Comparison of ENCODE assay signal across 14 mouse cellular contexts in genomic region chr13:36620498-36621332, GRCm38 (mm10).
A peak's percentile ranks its signal among the peaks of the same experiment; 100 is the strongest.
DNase-seq lines count a peak whose midpoint lies in the region; ATAC-seq lines count a peak whose summit lies in the region.
"Had no signal": no experiment of that assay in that cellular context is flagged by ENCODE, and none has a peak within 500 bp of the region (broad histone marks: within the 10 kb centered on the region; RNA-seq: fewer than 3 reads in every experiment).

No protein-coding gene starts in this region.

- no peaks in the 10 kb centered on the region for H3K4me1 ChIP-seq in lung, embryonic 16.5 days (replicated peaks; ENCODE audit: control insufficient read depth, insufficient read depth, low read length)
- no peaks in the 10 kb centered on the region for H3K4me1 ChIP-seq in forebrain, embryonic 16.5 days (replicated peaks; ENCODE audit: control insufficient read depth, insufficient read depth, low read length)
- H3K4me1 ChIP-seq: heart, embryonic 13.5 days; hindbrain, embryonic 15.5 days had no signal

- H3K4me2 ChIP-seq in lung, embryonic 16.5 days (ENCODE audit: low read depth, low read length): no peak overlapping the region
- no peak overlapping the region for H3K4me2 ChIP-seq in forebrain, embryonic 16.5 days (ENCODE audit: low read length)
- H3K4me2 ChIP-seq: heart, embryonic 13.5 days; hindbrain, embryonic 15.5 days had no signal

- 72% methylated on average over 10 of the region's 10 CpGs for WGBS in lung, embryonic 16.5 days
- WGBS in forebrain, embryonic 16.5 days: 95% methylated on average over 10 of the region's 10 CpGs

- H3K9ac ChIP-seq in lung, embryonic 16.5 days (ENCODE audit: low read length): no peak overlapping the region
- H3K9ac ChIP-seq in forebrain, embryonic 16.5 days (replicated peaks; ENCODE audit: low read depth, low read length): no peak overlapping the region
- H3K9ac ChIP-seq: heart, embryonic 13.5 days; hindbrain, embryonic 15.5 days had no signal

- H3K27ac ChIP-seq in lung, embryonic 16.5 days (ENCODE audit: low read length): no peak overlapping the region
- no peak overlapping the region for H3K27ac ChIP-seq in forebrain, embryonic 16.5 days (ENCODE audit: low read length)
- H3K27ac ChIP-seq: heart, embryonic 13.5 days; hindbrain, embryonic 15.5 days had no signal

- ATAC-seq in lung, embryonic 16.5 days (ENCODE audit: low read depth): peak; percentile 51; the same call in 1 of the 2 replicates
- ATAC-seq in forebrain, embryonic 16.5 days: no peak

- no peak overlapping the region for H3K4me3 ChIP-seq in lung, embryonic 16.5 days (ENCODE audit: low read length)
- no peak overlapping the region for H3K4me3 ChIP-seq in forebrain, embryonic 16.5 days (replicated peaks; ENCODE audit: low read length)
- H3K4me3 ChIP-seq: heart, embryonic 13.5 days; hindbrain, embryonic 15.5 days; myocyte had no signal

- no peaks in the 10 kb centered on the region for H3K36me3 ChIP-seq in lung, embryonic 16.5 days (ENCODE audit: control insufficient read depth, insufficient read depth, low read length)
- H3K36me3 ChIP-seq in forebrain, embryonic 16.5 days (ENCODE audit: control insufficient read depth, insufficient read depth): no peaks in the 10 kb centered on the region
- H3K36me3 ChIP-seq: G1E; heart, embryonic 13.5 days; hindbrain, embryonic 15.5 days had no signal

- DNase-seq in adrenal gland, postnatal 36 days: peak; percentile 6 to 8
- DNase-seq in adrenal gland, adult 8-10 months: no peak
- peak; percentile 29 for DNase-seq in NIH3T3 (ENCODE audit: low read depth)
- DNase-seq in kidney, postnatal 25 days: peak; percentile 20 to 52
- DNase-seq in cerebellum, postnatal 4 days (ENCODE audit: low spot score in 2 of 2): no peak
- DNase-seq in cerebellum, adult 11 months: no peak
- DNase-seq: cerebellum, adult 11-12 months; thymus, adult 18-20 months had no signal

- H3K9me3 ChIP-seq in lung, embryonic 16.5 days (ENCODE audit: control insufficient read depth, low read length): no peaks in the 10 kb centered on the region
- no peaks in the 10 kb centered on the region for H3K9me3 ChIP-seq in forebrain, embryonic 16.5 days (ENCODE audit: control insufficient read depth, low read length)
- H3K9me3 ChIP-seq: G1E; heart, embryonic 13.5 days; hindbrain, embryonic 15.5 days had no signal

- no peaks in the 10 kb centered on the region for H3K27me3 ChIP-seq in lung, embryonic 16.5 days (ENCODE audit: control insufficient read depth, insufficient read depth, low read depth, low read length)
- H3K27me3 ChIP-seq in forebrain, embryonic 16.5 days (replicated peaks; ENCODE audit: control insufficient read depth, insufficient read depth, low read length): no peaks in the 10 kb centered on the region
- H3K27me3 ChIP-seq: heart, embryonic 13.5 days; hindbrain, embryonic 15.5 days had no signal

Comparison
In these comparisons a context has a peak if more than half of its experiments do, and no peak if none do; other contexts are left out.
1. DNase-seq: peak in adrenal gland, postnatal 36 days (2 of 2), NIH3T3 (single experiment) and kidney, postnatal 25 days (2 of 2); none in adrenal gland, adult 8-10 months (single experiment), cerebellum, postnatal 4 days (0 of 2) and cerebellum, adult 11 months (single experiment).